Mouse (Mus musculus): ENCODE results near the gene Ctnnbl1.

Gene Ctnnbl1

GRCm38 (mm10) chr2:157940586-157941185, 203.5 kb downstream of the Ctnnbl1 start:
- no peak for DNase-seq (ENCODE audit: low spot score in 2 of 2)
